Mouse (Mus musculus): ENCODE results near the gene Gpat2.

GRCm38 (mm10) chr2:127375759-127376341 lies 49.1 kb upstream of the Gpat2 start:
- 0 out of 2 replicates have a peak, but pooled peaks have one; percentile 6 for TF ChIP-seq CTCF (IDR thresholded peaks at IDR 0.05; ENCODE audit: extremely low read depth, insufficient read depth, low read length)
- no peak for TF ChIP-seq POLR2A (IDR thresholded peaks at IDR 0.05; ENCODE audit: extremely low read depth, insufficient read depth, low read length)
